Mouse (Mus musculus): ENCODE results near the gene Gli1. TPM values are rescaled to one million over a fixed set of nuclear protein-coding genes. Genes with fewer than 3 reads are reported as not detected.

The Gli1 gene
- total and polyA plus RNA-seq, 2 experiments from 2014 or later = 1.2 to 5.1 TPM

GRCm38 (mm10) chr10:127284105-127284622 is 57.6 kb downstream of the Gli1 start:
- 87% methylated on average over 7 of the region's 7 CpGs for WGBS
- no peak overlapping the region for H3K4me3 ChIP-seq (ENCODE audit: low read depth, low read length)
- DNase-seq (no peak), ATAC-seq (no peak)
- H3K27me3 ChIP-seq (ENCODE audit: insufficient read depth, low read length) = no peaks in the 10 kb centered on the region
- no peak for TF ChIP-seq CTCF (IDR thresholded peaks at IDR 0.05; ENCODE audit: low read depth)
- H3K9me3 ChIP-seq (ENCODE audit: low read length) = no peaks in the 10 kb centered on the region
- peaks cover 13% of the 10 kb centered on the region; the same call in 1 of the 2 replicates for H3K4me1 ChIP-seq (ENCODE audit: insufficient read depth)
- no peak overlapping the region for H3K27ac ChIP-seq (ENCODE audit: low read depth, low read length)
- peaks cover 69% of the 10 kb centered on the region for H3K36me3 ChIP-seq (ENCODE audit: insufficient read depth)
- H3K4me2 ChIP-seq (ENCODE audit: low read depth) = no peak overlapping the region
- no peak overlapping the region for H3K9ac ChIP-seq

DNA sequence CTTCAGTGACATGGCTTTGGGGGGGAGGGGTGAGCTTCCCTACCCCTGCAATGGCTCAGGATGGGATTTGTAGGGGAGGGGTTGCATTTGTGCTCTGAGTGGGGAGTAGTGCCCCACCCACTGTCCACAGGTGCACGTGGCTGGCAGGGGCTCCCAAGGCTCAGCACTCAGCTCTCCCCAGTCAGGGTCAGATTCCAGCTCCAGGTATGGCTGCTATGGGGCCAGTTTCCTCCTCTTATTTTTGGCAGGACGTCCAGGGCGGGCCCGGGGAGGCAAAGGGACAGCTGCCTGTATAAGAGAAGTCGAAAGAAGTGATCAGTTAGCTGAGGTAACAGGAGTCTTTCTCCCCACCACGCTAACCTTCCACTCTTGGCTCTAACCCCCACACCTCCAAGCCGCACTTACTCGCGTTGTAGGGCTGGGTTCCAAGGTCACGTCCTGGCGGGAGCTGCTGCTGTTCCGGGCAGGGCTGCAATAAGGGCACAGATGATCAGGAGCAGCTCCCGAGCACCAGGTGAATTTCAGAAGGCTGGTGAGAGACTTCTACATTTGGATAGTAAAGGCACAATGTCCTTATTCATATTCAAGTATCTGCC is 59.1 kb downstream of the Gli1 start:
- no peak for DNase-seq
- Histone ChIP-seq H3K36me3 (ENCODE audit: insufficient read depth) (peaks cover 82% of the 10 kb centered on the region), H3K27ac (ENCODE audit: low read depth, low read length) (no peak overlapping the region), H3K4me1 (ENCODE audit: insufficient read depth) (peaks cover 11% of the 10 kb centered on the region; the same call in 1 of the 2 replicates), H3K9ac (no peak overlapping the region), H3K4me2 (ENCODE audit: low read depth) (no peak overlapping the region), H3K4me3 (ENCODE audit: low read depth, low read length) (no peak overlapping the region), H3K9me3 (ENCODE audit: low read length) (no peaks in the 10 kb centered on the region), H3K27me3 (ENCODE audit: insufficient read depth, low read length) (no peaks in the 10 kb centered on the region)
- no peak for TF ChIP-seq CTCF (IDR thresholded peaks at IDR 0.05; ENCODE audit: low read depth)
- WGBS = 81% methylated on average over 13 of the region's 13 CpGs
- ATAC-seq = no peak

DNA sequence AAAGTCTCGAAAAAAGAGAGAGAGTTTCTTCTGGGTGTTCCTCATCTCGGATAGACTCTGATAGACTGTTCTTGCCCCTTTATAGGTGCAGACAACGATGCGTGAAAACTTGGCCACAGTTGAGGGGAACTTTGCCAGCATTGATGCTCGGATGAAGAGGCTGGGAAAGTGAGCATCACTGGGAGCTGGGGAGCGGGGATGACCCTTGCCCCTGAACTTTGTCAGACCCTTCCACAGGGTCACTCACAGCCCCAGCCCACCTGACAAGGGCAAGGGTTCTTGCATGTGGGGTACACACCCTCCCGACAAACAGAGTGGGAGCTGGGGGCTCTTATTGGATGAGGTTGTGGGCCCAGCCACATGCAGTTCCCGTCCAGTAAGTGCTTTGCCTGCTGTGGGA is 60.5 kb downstream of the Gli1 start:
- Histone ChIP-seq H3K4me3 (ENCODE audit: low read depth, low read length) (no peak overlapping the region), H3K27ac (ENCODE audit: low read depth, low read length) (no peak overlapping the region), H3K27me3 (ENCODE audit: insufficient read depth, low read length) (no peaks in the 10 kb centered on the region), H3K4me2 (ENCODE audit: low read depth) (no peak overlapping the region), H3K9ac (no peak overlapping the region), H3K4me1 (ENCODE audit: insufficient read depth) (no peaks in the 10 kb centered on the region), H3K36me3 (ENCODE audit: insufficient read depth) (peaks cover 92% of the 10 kb centered on the region), H3K9me3 (ENCODE audit: low read length) (no peaks in the 10 kb centered on the region)
- 77% methylated on average over 8 of the region's 8 CpGs for WGBS
- no peak for TF ChIP-seq CTCF (IDR thresholded peaks at IDR 0.05; ENCODE audit: low read depth)
- ATAC-seq (no peak), DNase-seq (no peak)

Other genes with a start within 250 kb of the Gli1 start
- gene Os9, start 220.8 kb downstream of the Gli1 start, total RNA-seq (2014; rRNA removed) = 118 and 119 TPM in 2 replicates
- 122 TPM in 2 replicates for gene Os9, start 220.8 kb downstream of the Gli1 start, polyA plus RNA-seq (2015; fragmentation: Nextera tagmentation; extraction: Ambion mirVana)
- 87.9 and 94.4 TPM in 2 replicates for gene B4galnt1, start 176.7 kb downstream of the Gli1 start, total RNA-seq (2014; rRNA removed)
- 87.3 and 87.8 TPM in 2 replicates for gene B4galnt1, start 176.7 kb downstream of the Gli1 start, polyA plus RNA-seq (2015; fragmentation: Nextera tagmentation; extraction: Ambion mirVana)
- gene Slc26a10, start 161.3 kb downstream of the Gli1 start, total RNA-seq (2014; rRNA removed) = 0.10 TPM in 1 of 2 replicates, not detected in the other
- gene Slc26a10, start 161.3 kb downstream of the Gli1 start, polyA plus RNA-seq (2015; fragmentation: Nextera tagmentation; extraction: Ambion mirVana) = 0.80 and 1.1 TPM in 2 replicates
- gene Arhgef25, start 151.9 kb downstream of the Gli1 start, total RNA-seq (2014; rRNA removed) = 45.4 and 61.3 TPM in 2 replicates
- 14.8 and 16.9 TPM in 2 replicates for gene Arhgef25, start 151.9 kb downstream of the Gli1 start, polyA plus RNA-seq (2015; fragmentation: Nextera tagmentation; extraction: Ambion mirVana)
- gene Dtx3, start 146.2 kb downstream of the Gli1 start, total RNA-seq (2014; rRNA removed) = 198 and 245 TPM in 2 replicates
- 175 and 178 TPM in 2 replicates for gene Dtx3, start 146.2 kb downstream of the Gli1 start, polyA plus RNA-seq (2015; fragmentation: Nextera tagmentation; extraction: Ambion mirVana)
- 21.5 and 23.3 TPM in 2 replicates for gene Pip4k2c, start 130.4 kb downstream of the Gli1 start, total RNA-seq (2014; rRNA removed)
- 17.8 and 20.1 TPM in 2 replicates for gene Pip4k2c, start 130.4 kb downstream of the Gli1 start, polyA plus RNA-seq (2015; fragmentation: Nextera tagmentation; extraction: Ambion mirVana)
- 210 and 223 TPM in 2 replicates for gene Kif5a, start 78.6 kb downstream of the Gli1 start, total RNA-seq (2014; rRNA removed)
- gene Kif5a, start 78.6 kb downstream of the Gli1 start, polyA plus RNA-seq (2015; fragmentation: Nextera tagmentation; extraction: Ambion mirVana) = 62.0 and 84.0 TPM in 2 replicates
- gene Dctn2, start 75.6 kb downstream of the Gli1 start, total RNA-seq (2014; rRNA removed) = 272 and 300 TPM in 2 replicates
- gene Dctn2, start 75.6 kb downstream of the Gli1 start, polyA plus RNA-seq (2015; fragmentation: Nextera tagmentation; extraction: Ambion mirVana) = 332 and 343 TPM in 2 replicates
- 5.9 and 9.4 TPM in 2 replicates for gene Mbd6, start 53.0 kb downstream of the Gli1 start, total RNA-seq (2014; rRNA removed)
- gene Mbd6, start 53.0 kb downstream of the Gli1 start, polyA plus RNA-seq (2015; fragmentation: Nextera tagmentation; extraction: Ambion mirVana) = 4.1 and 4.8 TPM in 2 replicates
- gene Mars, start 30.2 kb downstream of the Gli1 start, total RNA-seq (2014; rRNA removed) = 86.4 and 94.4 TPM in 2 replicates
- 95.9 and 98.6 TPM in 2 replicates for gene Mars, start 30.2 kb downstream of the Gli1 start, polyA plus RNA-seq (2015; fragmentation: Nextera tagmentation; extraction: Ambion mirVana)
- gene Arhgap9, start 20.0 kb downstream of the Gli1 start, total RNA-seq (2014; rRNA removed) = 0.52 and 0.69 TPM in 2 replicates
- 0.81 and 0.99 TPM in 2 replicates for gene Arhgap9, start 20.0 kb downstream of the Gli1 start, polyA plus RNA-seq (2015; fragmentation: Nextera tagmentation; extraction: Ambion mirVana)
- gene Inhbe, start 12.4 kb upstream of the Gli1 start, total RNA-seq (2014; rRNA removed) = under 0.01 TPM in 1 of 2 replicates, not detected in the other
- gene Inhbe, start 12.4 kb upstream of the Gli1 start, polyA plus RNA-seq (2015; fragmentation: Nextera tagmentation; extraction: Ambion mirVana) = not detected in 2 replicates
- not detected in 2 replicates for gene Inhbc, start 28.5 kb upstream of the Gli1 start, total RNA-seq (2014; rRNA removed)
- gene Inhbc, start 28.5 kb upstream of the Gli1 start, polyA plus RNA-seq (2015; fragmentation: Nextera tagmentation; extraction: Ambion mirVana) = not detected in 2 replicates
- gene R3hdm2, start 38.4 kb upstream of the Gli1 start, total RNA-seq (2014; rRNA removed) = 47.5 and 51.0 TPM in 2 replicates
- gene R3hdm2, start 38.4 kb upstream of the Gli1 start, polyA plus RNA-seq (2015; fragmentation: Nextera tagmentation; extraction: Ambion mirVana) = 28.6 and 37.2 TPM in 2 replicates
- gene Stac3, start 159.7 kb upstream of the Gli1 start, total RNA-seq (2014; rRNA removed) = 0.85 and 1.7 TPM in 2 replicates
- gene Stac3, start 159.7 kb upstream of the Gli1 start, polyA plus RNA-seq (2015; fragmentation: Nextera tagmentation; extraction: Ambion mirVana) = 0.20 and 0.50 TPM in 2 replicates
- gene Ndufa4l2, start 173.0 kb upstream of the Gli1 start, total RNA-seq (2014; rRNA removed) = 4.9 and 15.5 TPM in 2 replicates
- gene Ndufa4l2, start 173.0 kb upstream of the Gli1 start, polyA plus RNA-seq (2015; fragmentation: Nextera tagmentation; extraction: Ambion mirVana) = 15.2 and 15.5 TPM in 2 replicates
- gene Shmt2, start 180.5 kb upstream of the Gli1 start, total RNA-seq (2014; rRNA removed) = 31.5 and 43.8 TPM in 2 replicates
- 39.0 and 39.9 TPM in 2 replicates for gene Shmt2, start 180.5 kb upstream of the Gli1 start, polyA plus RNA-seq (2015; fragmentation: Nextera tagmentation; extraction: Ambion mirVana)
- gene Nxph4, start 192.6 kb upstream of the Gli1 start, total RNA-seq (2014; rRNA removed) = 2.1 and 2.2 TPM in 2 replicates
- 19.9 and 22.6 TPM in 2 replicates for gene Nxph4, start 192.6 kb upstream of the Gli1 start, polyA plus RNA-seq (2015; fragmentation: Nextera tagmentation; extraction: Ambion mirVana)

All from forebrain, postnatal 0 days (tissue).